Mouse (Mus musculus) hematopoietic stem cell, adult 5-6 weeks (primary cell): Measurements from ENCODE around the gene Tmem88. TPM values are rescaled to one million over a fixed set of nuclear protein-coding genes. Genes with fewer than 3 reads are reported as not detected.

Source experiments
- ATAC-seq, 2 experiments: fragments of 125-278 bp in 1 of 2; replicated peaks in 1 of 2; 2 replicates each; pipeline ENCODE4 v1.8.0; 2016 to 2017; ENCODE audit warnings: inconsistent platforms in 2 of 2, mild to moderate bottlenecking in 2 of 2, moderate number of reproducible peaks in 2 of 2, low read depth in 1 of 2, moderate TSS enrichment in 1 of 2; ENCODE audit not compliant: low FRiP score in 2 of 2, poor library complexity in 2 of 2, severe bottlenecking in 2 of 2, insufficient read depth in 1 of 2, low TSS enrichment in 1 of 2
- total RNA-seq: library from RNA; stranded (forward); fragments of 172-1452, 232-1000 nt; gene quantifications from 2 replicates; pipeline ENCODE4 v1.2.3, GENCODE M21; 2017

Gene Tmem88
- total RNA-seq, 1 experiment from 2014 or later = 0.74 TPM

DNA sequence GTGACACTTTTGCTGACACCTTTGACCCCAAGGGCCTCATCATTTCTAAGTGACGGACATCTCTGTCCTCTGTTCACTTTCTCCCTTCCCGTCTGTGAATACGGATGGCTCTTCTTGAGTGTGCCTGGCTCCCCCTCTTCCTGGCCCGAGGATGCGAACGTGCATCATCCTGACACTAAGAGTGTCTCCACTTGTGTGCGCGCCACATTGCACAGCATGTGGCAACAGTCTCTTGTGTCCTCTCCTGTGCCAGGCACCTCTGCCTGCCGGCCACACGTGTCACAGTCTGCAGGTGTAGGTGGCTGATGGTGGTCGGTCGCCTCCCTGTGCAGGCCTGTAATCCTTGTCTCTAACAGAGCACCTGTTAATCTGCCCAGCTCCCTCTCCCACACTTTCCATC is 26.4 kb downstream of the Tmem88 start:
- ATAC-seq = no peak

DNA sequence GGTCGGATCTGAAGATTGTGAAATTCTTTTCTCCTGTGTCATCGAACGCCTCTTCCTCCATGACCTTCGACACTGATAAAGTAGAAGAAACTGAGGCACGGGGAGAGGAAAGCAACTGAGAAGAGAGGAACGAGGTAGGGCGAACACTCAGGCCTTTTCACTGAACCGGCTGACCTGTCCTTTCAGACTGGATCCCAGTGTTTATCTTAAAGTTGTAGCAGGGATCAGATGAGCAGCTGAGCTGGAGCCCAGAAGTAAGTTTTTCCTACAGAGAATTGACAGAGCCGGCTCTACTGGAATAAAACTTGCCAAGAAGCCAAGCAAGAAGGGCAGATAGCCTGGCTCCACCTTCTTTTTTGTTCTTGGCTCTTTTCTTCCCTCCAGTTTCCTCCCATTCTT is 27.2 kb downstream of the Tmem88 start:
- ATAC-seq = no peak

DNA sequence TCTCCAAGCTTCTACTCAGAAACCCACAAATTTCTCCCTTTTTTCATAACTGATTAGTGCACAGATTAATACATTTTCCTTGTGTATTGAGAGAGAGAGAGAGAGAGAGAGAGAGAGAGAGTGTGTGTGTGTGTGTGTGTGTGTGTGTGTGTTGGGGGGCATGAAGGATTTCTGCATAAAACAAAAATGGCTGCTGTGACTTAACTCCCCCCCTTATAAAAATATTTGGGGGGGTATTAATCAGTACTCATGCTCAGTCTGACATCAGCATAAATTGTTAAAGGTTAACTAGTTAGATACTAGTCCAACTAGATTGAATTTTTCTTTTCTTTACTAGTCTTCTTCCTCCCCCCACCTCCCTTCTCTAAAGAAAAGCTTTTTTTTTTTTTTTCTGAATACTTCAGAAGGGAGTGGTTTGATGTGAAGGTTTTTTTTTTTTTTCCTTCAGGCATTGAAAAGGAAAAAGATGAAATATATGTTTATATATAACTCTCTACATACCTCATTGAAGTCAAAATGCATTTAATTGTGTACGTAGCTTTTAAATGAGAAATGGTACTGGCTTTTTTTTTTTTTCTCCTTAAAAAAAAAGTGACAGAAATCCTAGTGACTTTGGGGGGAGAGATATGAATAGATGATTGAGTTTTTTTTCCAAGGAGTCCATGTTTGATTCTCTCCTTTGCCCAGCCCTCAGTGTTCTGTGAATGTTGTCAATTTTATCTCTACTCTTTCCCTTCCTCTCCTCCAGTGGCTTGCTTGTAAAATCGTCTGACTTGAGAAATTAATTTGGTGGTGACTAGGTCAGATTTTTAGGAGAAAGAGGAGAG is 27.8 kb downstream of the Tmem88 start:
- no peak for ATAC-seq

GRCm38 (mm10) chr11:69369215-69369989 is 28.6 kb downstream of the Tmem88 start, which contains the start of gene Chd3:
TSS of gene Chd3 (minus strand) at chr11:69369406.
- ATAC-seq = no peak

- no peak for ATAC-seq
Measured at GRCm38 (mm10) chr11:69368356-69369214, 29.4 kb downstream of the Tmem88 start.

GRCm38 (mm10) chr11:69367616-69368355 is 30.2 kb downstream of the Tmem88 start:
- no peak for ATAC-seq

GRCm38 (mm10) chr11:69366855-69367615 is 31.0 kb downstream of the Tmem88 start:
- ATAC-seq = no peak

GRCm38 (mm10) chr11:69366157-69366854 is 31.7 kb downstream of the Tmem88 start:
- ATAC-seq = peak; percentile 72 to 79

DNA sequence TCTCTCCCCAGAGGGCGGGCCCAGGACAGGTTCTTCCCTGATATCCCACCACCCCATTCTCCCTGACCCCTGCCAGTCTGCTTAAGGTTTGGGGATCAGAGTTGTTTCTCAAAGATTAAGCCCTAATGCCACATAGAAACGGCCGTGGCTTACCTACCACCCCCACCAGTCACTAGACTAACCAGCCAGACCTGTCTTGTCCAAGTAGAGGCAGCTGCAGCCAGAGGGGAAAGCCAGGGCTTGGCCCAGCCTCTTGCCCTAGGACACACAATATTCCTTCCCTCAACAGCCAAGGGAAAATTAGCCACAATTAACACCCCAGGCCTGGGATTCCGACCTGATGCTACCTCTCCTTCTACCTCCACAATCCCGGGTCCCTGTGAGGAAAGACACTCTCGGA is 32.3 kb downstream of the Tmem88 start:
- ATAC-seq = no peak

- peak; percentile 10 to 18; a peak in 2 of 4 replicates for ATAC-seq
Measured at GRCm38 (mm10) chr11:69364910-69365309, 33.1 kb downstream of the Tmem88 start.

- no peak for ATAC-seq
Measured at GRCm38 (mm10) chr11:69364376-69364775, 33.7 kb downstream of the Tmem88 start.

DNA sequence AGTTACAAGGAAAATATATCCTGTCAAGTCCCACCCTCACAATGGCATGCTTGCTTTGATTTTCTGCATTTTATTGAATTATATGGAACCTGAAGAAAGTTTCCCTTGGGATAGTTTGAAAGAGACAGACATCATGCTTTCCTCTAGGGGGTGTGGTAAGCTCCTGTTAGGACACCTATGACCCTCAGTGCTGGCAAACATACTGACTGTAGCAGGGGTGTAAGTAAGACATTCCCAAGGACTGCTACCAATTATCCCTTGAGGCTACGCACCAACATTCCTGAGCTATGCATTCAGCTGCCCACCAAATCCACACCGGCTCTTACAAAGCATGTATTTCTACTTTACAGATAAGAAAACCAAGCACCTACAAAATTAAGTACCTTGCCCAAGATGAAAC is 35.6 kb downstream of the Tmem88 start:
- ATAC-seq = no peak

- no peak for ATAC-seq
Measured at GRCm38 (mm10) chr11:69362021-69362420, 36.0 kb downstream of the Tmem88 start.

GRCm38 (mm10) chr11:69357690-69358089 is 40.3 kb downstream of the Tmem88 start:
- no peak for ATAC-seq

DNA sequence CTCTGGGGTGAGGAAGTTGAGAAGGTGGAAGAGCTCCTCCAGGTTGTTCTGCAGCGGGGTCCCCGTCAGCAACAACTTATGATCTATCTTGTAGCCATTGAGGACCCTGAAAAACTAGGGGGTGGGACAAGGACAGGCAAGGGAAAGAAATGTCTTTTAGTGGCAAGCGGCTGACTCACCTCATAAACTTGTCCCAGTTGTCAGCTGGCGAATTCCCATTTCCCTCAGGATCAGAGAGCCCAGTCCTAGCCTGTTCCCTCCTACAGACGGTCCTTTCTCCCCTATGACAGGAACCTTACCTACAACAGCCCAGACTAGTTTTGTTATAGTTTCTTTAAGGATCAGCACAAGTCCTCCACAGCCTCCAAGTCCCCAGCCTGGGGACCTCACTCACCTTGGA is 41.5 kb downstream of the Tmem88 start:
- ATAC-seq = no peak
